Mouse (Mus musculus) hindbrain, embryonic 14.5 days (tissue): ENCODE measurements around the gene Tmc8. TPM values are rescaled to one million over a fixed set of nuclear protein-coding genes. Genes with fewer than 3 reads are reported as not detected.

Source experiments
- ATAC-seq: fragments of 200-750 bp; cut with Nextera tagmentation; 2 replicates; pipeline ENCODE4 v1.8.0; 2017; ENCODE audit warnings: moderate number of reproducible peaks, mild to moderate bottlenecking, moderate TSS enrichment, moderate library complexity; ENCODE audit not compliant: low FRiP score
- DNase-seq: peaks from one replicate; pipeline ENCODE4 v3.0.0-alpha.2; 2015; ENCODE audit warnings: low spot score
- H3K27ac ChIP-seq: fragments of 300-500 bp; sonication (generic); 2 replicates; pipeline ENCODE4 v1.5.1; 2014; ENCODE audit warnings: mild to moderate bottlenecking, moderate library complexity
- H3K27me3 ChIP-seq: fragments of 300-500 bp; sonication (generic); 2 replicates; pipeline ENCODE4 v1.6.1; 2014; ENCODE audit warnings: mild to moderate bottlenecking, low read length, mixed read lengths; ENCODE audit not compliant: control insufficient read depth, insufficient read depth
- H3K36me3 ChIP-seq: fragments of 300-500 bp; sonication (generic); replicated peaks from 2 replicates; pipeline ENCODE4 v1.6.1; 2014; ENCODE audit not compliant: control insufficient read depth, insufficient read depth
- H3K4me1 ChIP-seq: fragments of 300-500 bp; sonication (generic); replicated peaks from 2 replicates; pipeline ENCODE4 v1.6.1; 2014; ENCODE audit warnings: antibody characterized with exemption, low read length, mixed read lengths; ENCODE audit not compliant: control insufficient read depth, insufficient read depth
- H3K4me2 ChIP-seq: fragments of 300-500 bp; sonication (generic); replicated peaks from 2 replicates; pipeline ENCODE4 v1.6.1; 2014; ENCODE audit warnings: mild to moderate bottlenecking, moderate library complexity
- H3K4me3 ChIP-seq: fragments of 300-500 bp; sonication (generic); replicated peaks from 2 replicates; pipeline ENCODE4 v1.5.1; 2014; ENCODE audit warnings: mild to moderate bottlenecking, low read length
- H3K9ac ChIP-seq: fragments of 300-500 bp; sonication (generic); 2 replicates; pipeline ENCODE4 v1.6.1; 2014
- H3K9me3 ChIP-seq: fragments of 300-500 bp; sonication (generic); 2 replicates; pipeline ENCODE4 v1.6.1; 2016; ENCODE audit warnings: low read length; ENCODE audit not compliant: control insufficient read depth
- WGBS: fragments of 180-500 bp; shearing (Covaris S2); extraction: QIAGEN DNeasy Blood & Tissue Kit; methylation state at CpG from one replicate; pipeline ENCODE4 v1.1.7; 2014; 5-methylcytosine and 5-hydroxymethylcytosine counted together
- polyA plus RNA-seq: library from polyadenylated mRNA; unstranded; fragments of >200 nt; fragmentation: Nextera tagmentation; extraction: Ambion mirVana; gene quantifications from 2 replicates; pipeline ENCODE4 v1.2.1, GENCODE M21; 2014

Gene Tmc8
- polyA plus RNA-seq, 1 experiment from 2014 or later: 0.68 TPM

DNA sequence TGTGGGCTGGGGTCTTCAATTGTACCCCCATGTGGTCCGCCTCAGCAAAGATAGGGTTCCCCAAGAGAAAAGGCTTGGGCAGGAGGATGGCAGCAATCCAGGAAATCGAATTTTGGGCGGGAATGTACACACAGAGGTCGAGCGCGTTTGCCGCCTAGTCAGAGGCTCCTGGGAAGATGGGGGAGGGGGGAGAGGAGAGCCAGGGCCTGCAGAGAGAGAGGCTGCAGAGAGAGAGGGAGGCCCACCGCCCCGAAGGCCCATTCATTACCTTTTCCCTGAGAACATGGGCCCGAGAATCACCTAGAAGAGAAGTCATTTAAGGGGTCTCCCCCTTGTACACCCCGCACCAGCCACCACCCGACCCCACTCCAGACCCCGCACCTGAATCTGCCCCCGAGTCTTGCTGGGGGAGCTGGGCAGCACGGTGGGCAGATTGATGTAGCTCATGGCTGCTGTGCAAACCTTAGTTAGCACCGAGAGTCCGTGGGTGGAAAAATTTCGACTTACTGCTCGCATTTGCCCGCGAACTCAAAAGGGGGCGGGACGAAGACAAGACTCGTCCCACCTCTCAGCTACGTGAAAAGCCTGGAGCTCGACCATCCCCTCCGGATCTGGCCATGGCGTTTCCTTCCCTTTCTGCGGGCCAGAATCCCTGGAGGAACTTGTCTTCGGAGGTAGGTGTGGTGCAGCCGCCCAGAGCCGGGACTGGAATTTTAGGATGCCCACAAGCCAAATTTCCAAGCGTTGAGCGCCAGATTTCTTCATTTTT, 43.6 kb downstream of the Tmc8 start, which contains the start of the genes Afmid and Tk1:
Gene Afmid, plus strand, starts transcription at position 592 of the 769 bp plus-strand sequence.
Gene Tk1, minus strand, starts transcription at position 760 of the 769 bp plus-strand sequence.
- H3K4me3 ChIP-seq: peak within 1 kb of the TSS; percentile 35
- ATAC-seq (0 out of 2 replicates have a peak, but pooled peaks have one; percentile 46), DNase-seq (peak; percentile 73)
- H3K4me2 ChIP-seq: peak within 1 kb of the TSS; percentile 67
- H3K36me3 ChIP-seq: no peaks in the 10 kb centered on the region
- peak within 1 kb of the TSS; percentile 50 for H3K9ac ChIP-seq
- H3K4me1 ChIP-seq: peaks cover 31% of the 10 kb centered on the region
- under 1% methylated on average over 34 of the region's 34 CpGs for WGBS
- peak within 1 kb of the TSS; percentile 60; the same call in 1 of the 2 replicates for H3K27ac ChIP-seq
- no peaks in the 10 kb centered on the region for H3K9me3 ChIP-seq
- no peaks in the 10 kb centered on the region for H3K27me3 ChIP-seq

DNA sequence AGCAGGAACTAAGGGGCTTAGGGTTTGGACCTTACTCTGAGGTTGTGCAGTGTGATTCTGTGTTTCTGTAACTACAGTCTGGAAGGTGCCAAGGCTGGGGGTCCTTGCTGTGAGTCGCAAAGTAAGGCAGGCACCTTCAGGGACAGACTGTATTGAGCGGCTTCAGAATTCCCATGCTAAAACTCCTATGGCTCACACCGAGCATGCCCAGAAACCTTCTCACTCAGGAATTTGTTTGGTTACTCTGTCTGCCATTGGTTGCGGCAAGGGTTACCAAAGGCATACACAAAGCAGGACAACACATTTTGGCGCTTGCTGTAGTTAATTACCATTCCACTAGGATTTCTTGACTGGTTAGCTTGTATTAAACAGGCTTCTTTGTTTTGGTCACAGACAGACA, 44.3 kb downstream of the Tmc8 start:
- Histone ChIP-seq H3K4me2 (peak overlapping the region; percentile 67), H3K36me3 (no peaks in the 10 kb centered on the region), H3K27me3 (no peaks in the 10 kb centered on the region), H3K4me1 (peaks cover 31% of the 10 kb centered on the region), H3K9me3 (no peaks in the 10 kb centered on the region), H3K27ac (peak overlapping the region; percentile 60; the same call in 1 of the 2 replicates), H3K9ac (peak overlapping the region; percentile 50), H3K4me3 (peak overlapping the region; percentile 35)
- no peak for ATAC-seq
- peak; percentile 37 for DNase-seq
- WGBS: 10% methylated on average over 5 of the region's 5 CpGs

DNA sequence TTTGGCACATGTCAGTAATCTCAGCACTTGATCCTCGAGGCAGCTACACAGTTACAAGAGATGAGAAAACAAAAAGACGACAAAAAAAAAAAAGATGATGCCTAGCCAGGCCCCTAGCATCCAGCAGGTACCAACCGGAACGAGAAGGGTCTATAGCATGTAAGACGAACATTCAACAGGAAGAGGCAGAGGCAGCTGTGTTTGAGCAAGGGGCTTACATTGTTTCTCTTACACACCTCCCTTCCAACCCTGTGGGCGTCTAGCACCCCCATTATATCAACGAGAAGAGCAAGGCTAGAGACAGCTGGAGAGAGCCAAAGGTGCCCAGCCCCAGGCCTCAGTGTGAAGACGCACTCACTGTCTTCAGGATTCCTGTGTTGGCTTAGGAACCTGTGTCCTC, 45.0 kb downstream of the Tmc8 start:
- DNase-seq (no peak), ATAC-seq (no peak)
- WGBS: 73% methylated on average over 8 of the region's 8 CpGs
- no peak overlapping the region for H3K4me2 ChIP-seq
- H3K9me3 ChIP-seq: no peaks in the 10 kb centered on the region
- no peaks in the 10 kb centered on the region for H3K36me3 ChIP-seq
- no peak overlapping the region for H3K9ac ChIP-seq
- no peak overlapping the region for H3K4me3 ChIP-seq
- H3K27ac ChIP-seq: no peak overlapping the region
- peaks cover 31% of the 10 kb centered on the region for H3K4me1 ChIP-seq
- no peaks in the 10 kb centered on the region for H3K27me3 ChIP-seq

- Histone ChIP-seq H3K36me3 (no peaks in the 10 kb centered on the region), H3K9ac (no peak overlapping the region), H3K9me3 (no peaks in the 10 kb centered on the region), H3K4me3 (no peak overlapping the region), H3K27ac (no peak overlapping the region), H3K4me1 (peaks cover 31% of the 10 kb centered on the region), H3K27me3 (no peaks in the 10 kb centered on the region), H3K4me2 (no peak overlapping the region)
- no peak for ATAC-seq
- 73% methylated on average over 3 of the region's 3 CpGs for WGBS
- no peak for DNase-seq
Measured at GRCm38 (mm10) chr11:117827386-117827785, 45.5 kb downstream of the Tmc8 start.

GRCm38 (mm10) chr11:117828149-117828887, 46.4 kb downstream of the Tmc8 start:
- no peak for DNase-seq
- Histone ChIP-seq H3K4me1 (peaks cover 31% of the 10 kb centered on the region), H3K36me3 (no peaks in the 10 kb centered on the region), H3K9ac (no peak overlapping the region), H3K27me3 (no peaks in the 10 kb centered on the region), H3K4me2 (no peak overlapping the region), H3K4me3 (no peak overlapping the region), H3K27ac (0 out of 2 replicates have a peak overlapping the region, but pooled peaks have one; percentile 15), H3K9me3 (no peaks in the 10 kb centered on the region)
- 78% methylated on average over 18 of the region's 18 CpGs for WGBS
- ATAC-seq: no peak

- WGBS: 59% methylated on average over 9 of the region's 9 CpGs
- no peaks in the 10 kb centered on the region for H3K9me3 ChIP-seq
- peak overlapping the region; percentile 15; the same call in 1 of the 2 replicates for H3K27ac ChIP-seq
- H3K36me3 ChIP-seq: no peaks in the 10 kb centered on the region
- no peak overlapping the region for H3K4me2 ChIP-seq
- H3K9ac ChIP-seq: no peak overlapping the region
- peaks cover 29% of the 10 kb centered on the region for H3K4me1 ChIP-seq
- no peak overlapping the region for H3K4me3 ChIP-seq
- ATAC-seq (no peak), DNase-seq (no peak)
- no peaks in the 10 kb centered on the region for H3K27me3 ChIP-seq
Measured at GRCm38 (mm10) chr11:117828888-117829604, 47.2 kb downstream of the Tmc8 start.

DNA sequence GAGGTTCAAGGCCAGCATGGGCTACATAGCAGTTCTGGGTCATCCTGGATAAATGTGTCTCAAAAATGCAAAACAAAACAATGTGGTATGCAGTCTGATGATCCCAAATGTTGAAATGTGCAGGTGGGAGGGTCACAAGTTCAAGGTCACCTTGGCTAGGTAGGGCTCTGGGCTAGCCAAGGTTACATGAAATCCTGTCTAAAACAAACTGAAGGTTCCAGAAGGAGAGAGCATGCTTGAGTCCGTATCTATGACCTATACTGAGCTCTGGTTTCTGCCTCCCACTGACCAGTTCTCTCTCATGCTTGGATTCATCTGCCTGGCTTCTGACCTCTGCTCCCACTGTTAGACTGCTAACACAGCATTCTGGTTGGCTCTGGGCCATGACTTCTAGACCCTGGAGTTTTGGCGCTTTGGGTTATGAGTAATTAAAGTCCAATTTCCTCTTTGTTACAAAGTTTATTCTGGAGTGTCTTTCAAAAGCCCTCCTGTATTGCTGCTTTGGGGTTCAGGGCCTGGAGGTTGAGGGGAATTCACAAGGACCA, 47.9 kb downstream of the Tmc8 start:
- no peaks in the 10 kb centered on the region for H3K27me3 ChIP-seq
- 71% methylated on average over 2 of the region's 2 CpGs for WGBS
- no peaks in the 10 kb centered on the region for H3K36me3 ChIP-seq
- no peak overlapping the region for H3K9ac ChIP-seq
- ATAC-seq: no peak
- no peak overlapping the region for H3K4me3 ChIP-seq
- DNase-seq: no peak
- H3K27ac ChIP-seq: no peak overlapping the region
- H3K4me1 ChIP-seq: peaks cover 23% of the 10 kb centered on the region
- H3K4me2 ChIP-seq: no peak overlapping the region
- no peaks in the 10 kb centered on the region for H3K9me3 ChIP-seq

- no peaks in the 10 kb centered on the region for H3K36me3 ChIP-seq
- ATAC-seq: no peak
- DNase-seq: no peak
- H3K9me3 ChIP-seq: no peaks in the 10 kb centered on the region
- H3K4me3 ChIP-seq: no peak overlapping the region
- H3K27me3 ChIP-seq: no peaks in the 10 kb centered on the region
- H3K27ac ChIP-seq: no peak overlapping the region
- no peak overlapping the region for H3K4me2 ChIP-seq
- H3K4me1 ChIP-seq: peaks cover 19% of the 10 kb centered on the region
- WGBS: 74% methylated on average over 9 of the region's 9 CpGs
- H3K9ac ChIP-seq: no peak overlapping the region
Measured at GRCm38 (mm10) chr11:117830401-117830800, 48.5 kb downstream of the Tmc8 start.
